Mouse (Mus musculus) stomach, embryonic 16.5 days (tissue): ENCODE measurements around the gene Otoa. TPM values are rescaled to one million over a fixed set of nuclear protein-coding genes. Genes with fewer than 3 reads are reported as not detected.

Source experiments
- ATAC-seq: fragments of 200-750 bp; cut with Nextera tagmentation; 2 replicates; pipeline ENCODE4 v1.8.0; 2017; ENCODE audit warnings: moderate number of reproducible peaks, moderate TSS enrichment; ENCODE audit not compliant: insufficient read depth, low FRiP score
- H3K27ac ChIP-seq: fragments of 300-500 bp; sonication (generic); 2 replicates; pipeline ENCODE4 v1.5.1; 2014; ENCODE audit warnings: low read length
- H3K27me3 ChIP-seq: fragments of 300-500 bp; sonication (generic); 2 replicates; pipeline ENCODE4 v1.6.1; 2014; ENCODE audit warnings: low read length, control low read depth, mixed read lengths; ENCODE audit not compliant: control insufficient read depth, insufficient read depth
- H3K36me3 ChIP-seq: fragments of 300-500 bp; sonication (generic); 2 replicates; pipeline ENCODE4 v1.6.1; 2014; ENCODE audit warnings: low read length; ENCODE audit not compliant: control insufficient read depth, insufficient read depth
- H3K4me1 ChIP-seq: fragments of 300-500 bp; sonication (generic); 2 replicates; pipeline ENCODE4 v1.6.1; 2014; ENCODE audit warnings: low read length, control low read depth, mixed read lengths; ENCODE audit not compliant: control insufficient read depth, insufficient read depth
- H3K4me2 ChIP-seq: fragments of 300-500 bp; sonication (generic); 2 replicates; pipeline ENCODE4 v1.6.1; 2014; ENCODE audit warnings: low read depth, low read length, mixed read lengths
- H3K4me3 ChIP-seq: fragments of 300-500 bp; sonication (generic); replicated peaks from 2 replicates; pipeline ENCODE4 v1.5.1; 2014; ENCODE audit warnings: mild to moderate bottlenecking, low read length
- H3K9ac ChIP-seq: fragments of 300-500 bp; sonication (generic); 2 replicates; pipeline ENCODE4 v1.6.1; 2014; ENCODE audit warnings: low read length
- H3K9me3 ChIP-seq: fragments of 300-500 bp; sonication (generic); replicated peaks from 2 replicates; pipeline ENCODE4 v1.6.1; 2016; ENCODE audit warnings: low read length, control low read depth; ENCODE audit not compliant: control insufficient read depth
- WGBS: fragments of 180-500 bp; shearing (Covaris S2); extraction: QIAGEN DNeasy Blood & Tissue Kit; methylation state at CpG from one replicate; pipeline ENCODE4 v1.1.7; 2014; 5-methylcytosine and 5-hydroxymethylcytosine counted together
- polyA plus RNA-seq: library from polyadenylated mRNA; unstranded; fragments of >200 nt; fragmentation: Nextera tagmentation; extraction: Ambion mirVana; gene quantifications from 2 replicates; pipeline ENCODE4 v1.2.1, GENCODE M21; 2015

Otoa gene
- polyA plus RNA-seq, 1 experiment from 2014 or later: 0.36 TPM

- no peaks in the 10 kb centered on the region for H3K4me1 ChIP-seq
- no peaks in the 10 kb centered on the region for H3K9me3 ChIP-seq
- H3K4me2 ChIP-seq: no peak overlapping the region
- no peak overlapping the region for H3K27ac ChIP-seq
- 72% methylated on average over 5 of the region's 5 CpGs for WGBS
- no peaks in the 10 kb centered on the region for H3K27me3 ChIP-seq
- H3K4me3 ChIP-seq: no peak overlapping the region
- H3K36me3 ChIP-seq: no peaks in the 10 kb centered on the region
- ATAC-seq: no peak
- H3K9ac ChIP-seq: no peak overlapping the region
These were observed 69.2 kb downstream of the Otoa start for GRCm38 (mm10) chr7:121150662-121151061.

GRCm38 (mm10) chr7:121152186-121152585 is 70.7 kb downstream of the Otoa start:
- no peak for ATAC-seq
- Histone ChIP-seq H3K27ac (no peak overlapping the region), H3K9me3 (no peaks in the 10 kb centered on the region), H3K27me3 (no peaks in the 10 kb centered on the region), H3K9ac (no peak overlapping the region), H3K4me3 (no peak overlapping the region), H3K4me2 (no peak overlapping the region), H3K4me1 (no peaks in the 10 kb centered on the region), H3K36me3 (no peaks in the 10 kb centered on the region)
- WGBS: 95% methylated on average over 2 of the region's 2 CpGs

- no peaks in the 10 kb centered on the region for H3K27me3 ChIP-seq
- no peaks in the 10 kb centered on the region for H3K36me3 ChIP-seq
- no peak for ATAC-seq
- H3K4me1 ChIP-seq: no peaks in the 10 kb centered on the region
- no peak overlapping the region for H3K27ac ChIP-seq
- no peak overlapping the region for H3K4me3 ChIP-seq
- no peak overlapping the region for H3K9ac ChIP-seq
- no peak overlapping the region for H3K4me2 ChIP-seq
- no peaks in the 10 kb centered on the region for H3K9me3 ChIP-seq
- 54% methylated on average over 1 of the region's 1 CpGs for WGBS
These were observed 84.2 kb downstream of the Otoa start for GRCm38 (mm10) chr7:121165616-121166015.

GRCm38 (mm10) chr7:121171888-121172287 is 90.4 kb downstream of the Otoa start:
- Histone ChIP-seq H3K9ac (no peak overlapping the region), H3K4me2 (no peak overlapping the region), H3K27ac (no peak overlapping the region), H3K36me3 (no peaks in the 10 kb centered on the region), H3K9me3 (no peaks in the 10 kb centered on the region), H3K27me3 (no peaks in the 10 kb centered on the region), H3K4me1 (no peaks in the 10 kb centered on the region), H3K4me3 (no peak overlapping the region)
- 21% methylated on average over 6 of the region's 6 CpGs for WGBS
- ATAC-seq: no peak

GRCm38 (mm10) chr7:121187201-121187786 is 105.8 kb downstream of the Otoa start:
- no peaks in the 10 kb centered on the region for H3K4me1 ChIP-seq
- no peaks in the 10 kb centered on the region for H3K27me3 ChIP-seq
- no peak overlapping the region for H3K4me2 ChIP-seq
- no peak for ATAC-seq
- WGBS: 82% methylated on average over 9 of the region's 9 CpGs
- H3K4me3 ChIP-seq: no peak overlapping the region
- no peaks in the 10 kb centered on the region for H3K36me3 ChIP-seq
- H3K9me3 ChIP-seq: no peaks in the 10 kb centered on the region
- H3K27ac ChIP-seq: no peak overlapping the region
- H3K9ac ChIP-seq: no peak overlapping the region

GRCm38 (mm10) chr7:121188976-121189375 is 107.5 kb downstream of the Otoa start:
- ATAC-seq: no peak
- no peaks in the 10 kb centered on the region for H3K27me3 ChIP-seq
- H3K9ac ChIP-seq: no peak overlapping the region
- no peak overlapping the region for H3K4me2 ChIP-seq
- no peaks in the 10 kb centered on the region for H3K9me3 ChIP-seq
- H3K36me3 ChIP-seq: no peaks in the 10 kb centered on the region
- H3K4me3 ChIP-seq: no peak overlapping the region
- 89% methylated on average over 7 of the region's 7 CpGs for WGBS
- no peak overlapping the region for H3K27ac ChIP-seq
- H3K4me1 ChIP-seq: no peaks in the 10 kb centered on the region

- no peak for ATAC-seq
- Histone ChIP-seq H3K27me3 (no peaks in the 10 kb centered on the region), H3K4me3 (no peak overlapping the region), H3K9ac (no peak overlapping the region), H3K27ac (no peak overlapping the region), H3K9me3 (no peaks in the 10 kb centered on the region), H3K36me3 (no peaks in the 10 kb centered on the region), H3K4me2 (no peak overlapping the region), H3K4me1 (no peaks in the 10 kb centered on the region)
- WGBS: 76% methylated on average over 8 of the region's 8 CpGs
These were observed 117.5 kb downstream of the Otoa start for GRCm38 (mm10) chr7:121198933-121199332.

- H3K27ac ChIP-seq: no peak overlapping the region
- H3K27me3 ChIP-seq: no peaks in the 10 kb centered on the region
- no peaks in the 10 kb centered on the region for H3K4me1 ChIP-seq
- no peaks in the 10 kb centered on the region for H3K36me3 ChIP-seq
- 78% methylated on average over 4 of the region's 4 CpGs for WGBS
- no peak overlapping the region for H3K4me2 ChIP-seq
- H3K9me3 ChIP-seq: no peaks in the 10 kb centered on the region
- no peak for ATAC-seq
- no peak overlapping the region for H3K4me3 ChIP-seq
- H3K9ac ChIP-seq: no peak overlapping the region
These were observed 130.4 kb downstream of the Otoa start for GRCm38 (mm10) chr7:121211804-121212203.
